Mouse (Mus musculus): ENCODE measurements at regions not wholly inside any gene's neighbourhood (a gene's known extent, or its start where the extent isn't known, plus 50 kb on each side); places are given as distances from the start of the nearest gene placed in this dataset.

DNA sequence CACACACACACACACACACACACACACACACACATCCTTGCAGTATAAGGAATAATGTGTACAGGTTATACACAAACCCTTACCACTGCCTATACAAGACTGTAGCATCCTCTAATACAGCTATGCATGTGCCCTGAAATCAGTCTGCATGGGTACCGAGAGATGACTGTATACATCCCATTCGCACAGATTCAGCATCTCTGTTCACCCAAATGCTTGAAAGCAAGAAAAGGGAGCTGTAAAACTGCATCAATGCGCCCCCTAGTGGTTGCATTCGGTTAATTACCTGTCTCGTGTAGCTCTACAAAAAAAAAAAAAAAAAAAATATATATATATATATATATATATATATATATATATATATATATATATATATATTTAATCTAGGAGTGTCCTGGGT is 184.8 kb downstream of the Tmem26 start:
- TF ChIP-seq CTCF (IDR thresholded peaks at IDR 0.05; ENCODE audit: low read depth, low read length) (no peak), GATA1 (IDR thresholded peaks at IDR 0.05; ENCODE audit: borderline replicate concordance, low read length) (no peak), TAL1 (conservative IDR thresholded peaks at IDR 0.05; ENCODE audit: low read depth, low read length) (no peak), GATA2 (IDR thresholded peaks at IDR 0.05; ENCODE audit: borderline replicate concordance, low read depth, low read length) (no peak), POLR2AphosphoS5 (IDR thresholded peaks at IDR 0.05; ENCODE audit: insufficient replicate concordance, low read depth, low read length) (no peak)

Data from G1E (cell line).